Mouse (Mus musculus) layer of hippocampus, adult 9-11 months (tissue): ENCODE data around the gene C1qbp.

Experiments
- DNase-seq: peaks from one replicate; pipeline ENCODE4 v3.0.0; 2022

Gene C1qbp

DNA sequence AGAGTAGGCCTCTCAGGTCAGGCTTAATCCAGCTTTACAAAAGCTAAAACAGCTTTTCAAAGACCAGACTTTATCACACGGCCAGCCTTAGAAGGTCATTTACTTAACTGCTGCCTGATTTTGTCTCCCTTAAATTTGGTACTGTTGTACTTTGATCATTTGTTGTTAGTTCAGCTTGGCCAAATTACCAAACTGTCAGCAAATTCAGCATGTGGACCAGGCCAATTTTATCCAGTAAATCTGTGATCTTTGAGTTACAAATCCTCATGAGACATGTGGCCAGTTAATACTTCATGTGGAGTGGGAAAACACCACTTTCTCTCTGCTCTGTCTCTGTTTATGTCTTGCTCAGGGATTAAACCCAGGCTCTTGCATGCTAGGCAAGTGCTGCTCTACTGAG is 10.2 kb downstream of the C1qbp start:
- DNase-seq, result no peak

DNA sequence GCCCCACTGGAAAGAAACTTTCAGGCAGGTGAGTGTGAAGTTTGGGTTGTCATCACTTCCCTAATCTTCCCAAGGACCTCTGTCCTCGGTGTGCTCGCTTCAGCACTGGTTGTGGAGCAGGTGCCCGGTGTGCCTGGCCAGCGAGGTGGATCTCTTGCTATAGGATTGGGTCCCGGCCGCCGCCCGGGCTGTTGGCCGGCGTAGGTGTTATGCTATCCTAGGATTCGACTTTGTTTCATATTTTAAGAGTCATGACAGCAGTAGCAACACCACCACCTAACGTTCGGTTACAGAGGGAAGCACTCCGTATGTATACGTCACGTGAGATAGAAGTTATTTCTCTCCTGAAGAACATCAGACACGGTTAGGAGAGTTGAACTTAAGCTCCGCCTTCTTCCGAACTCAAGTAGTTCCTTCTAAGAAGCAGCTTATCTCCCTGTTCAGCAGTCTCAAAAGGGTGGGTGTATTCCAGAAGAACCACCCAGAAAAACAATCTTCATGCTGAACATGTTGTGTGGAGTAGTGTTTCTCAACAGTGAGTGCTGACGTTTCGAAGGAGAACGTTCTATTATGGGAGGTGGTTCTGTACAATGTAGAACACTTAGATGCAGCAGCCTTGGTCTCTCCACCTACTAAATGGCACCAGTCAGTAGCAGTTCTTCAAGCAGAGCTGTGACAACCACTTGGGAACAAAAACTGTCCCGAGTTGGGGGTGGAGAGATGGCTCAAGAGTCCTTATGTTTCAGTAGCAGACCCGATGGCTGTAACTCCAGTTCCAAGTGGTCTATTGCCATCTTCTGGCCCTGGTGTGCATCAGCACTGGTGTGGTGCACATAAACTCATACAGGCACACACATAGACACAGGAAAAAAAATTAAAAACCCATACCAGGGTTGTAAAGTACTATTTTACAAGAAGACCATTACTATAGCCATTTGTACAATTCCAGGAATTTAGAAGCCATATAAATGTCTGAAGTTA is 12.0 kb downstream of the C1qbp start:
- DNase-seq, result no peak

DNA sequence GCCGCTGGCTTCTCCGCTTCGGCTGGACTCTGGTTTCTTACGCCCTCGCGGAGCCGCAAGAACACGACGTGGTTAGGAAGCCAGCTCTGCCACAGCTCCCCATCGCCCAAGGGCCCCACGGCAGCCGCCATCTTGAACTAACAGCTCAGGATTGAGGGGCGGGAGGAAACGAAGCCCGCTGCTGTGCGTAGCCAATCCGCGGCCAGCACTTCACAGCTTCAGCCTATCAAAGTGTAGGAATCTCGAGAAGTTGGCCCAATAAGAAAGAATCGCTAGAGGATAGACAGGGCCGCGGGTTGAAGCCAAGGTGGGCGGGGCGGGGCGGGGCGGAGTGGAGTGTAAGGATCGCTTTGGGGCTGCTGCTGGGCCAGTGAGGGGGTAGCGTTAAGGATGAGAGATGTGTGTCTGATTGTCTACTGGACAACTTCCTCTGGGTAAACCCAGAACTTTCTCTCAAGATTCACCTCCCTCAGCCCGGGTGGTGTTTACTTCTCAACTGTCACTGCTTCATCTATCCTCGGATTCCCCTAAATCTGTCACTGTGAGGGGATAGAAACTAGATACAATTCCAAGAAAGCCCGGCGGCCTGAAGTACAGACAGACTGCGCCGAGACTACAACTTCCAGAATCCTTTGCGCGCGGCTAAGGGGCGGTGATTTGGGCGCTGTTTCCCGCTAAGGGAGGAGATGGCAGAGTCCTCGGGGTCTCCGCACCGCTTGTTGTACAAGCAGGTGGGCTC is 12.8 kb downstream of the C1qbp start, which contains the start of the genes Nup88 and Rpain:
TSS of gene Nup88 (minus strand) at position 153 of the 739 bp plus-strand sequence.
TSS of gene Rpain (plus strand) at position 393 of the 739 bp plus-strand sequence.
- peak; percentile 96 for DNase-seq

DNA sequence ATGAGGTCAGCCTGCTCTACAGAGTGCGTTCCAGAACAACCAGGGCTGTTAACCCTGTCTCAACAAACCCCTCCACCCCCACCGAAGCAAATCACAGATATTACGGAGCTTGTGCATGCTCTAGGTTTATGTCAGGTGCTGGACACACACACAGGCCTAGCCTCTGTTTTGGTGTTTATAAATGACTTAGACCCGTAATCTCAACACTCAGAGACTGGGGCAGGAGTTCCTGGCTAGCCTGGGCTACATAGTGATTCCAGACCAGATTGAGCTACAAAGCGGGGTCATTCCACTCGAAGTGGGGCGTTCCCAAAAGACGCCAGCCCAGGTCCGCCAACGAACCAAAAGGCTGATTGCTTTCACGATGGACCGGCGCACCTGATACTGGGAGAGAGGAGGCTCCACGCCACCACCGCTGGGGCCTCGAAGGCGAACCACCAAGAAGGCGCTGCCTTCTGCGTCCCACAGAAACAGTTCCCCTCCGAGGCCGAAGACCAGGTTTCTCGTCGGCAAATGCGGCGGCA is 13.5 kb downstream of the C1qbp start:
- DNase-seq, result no peak

DNA sequence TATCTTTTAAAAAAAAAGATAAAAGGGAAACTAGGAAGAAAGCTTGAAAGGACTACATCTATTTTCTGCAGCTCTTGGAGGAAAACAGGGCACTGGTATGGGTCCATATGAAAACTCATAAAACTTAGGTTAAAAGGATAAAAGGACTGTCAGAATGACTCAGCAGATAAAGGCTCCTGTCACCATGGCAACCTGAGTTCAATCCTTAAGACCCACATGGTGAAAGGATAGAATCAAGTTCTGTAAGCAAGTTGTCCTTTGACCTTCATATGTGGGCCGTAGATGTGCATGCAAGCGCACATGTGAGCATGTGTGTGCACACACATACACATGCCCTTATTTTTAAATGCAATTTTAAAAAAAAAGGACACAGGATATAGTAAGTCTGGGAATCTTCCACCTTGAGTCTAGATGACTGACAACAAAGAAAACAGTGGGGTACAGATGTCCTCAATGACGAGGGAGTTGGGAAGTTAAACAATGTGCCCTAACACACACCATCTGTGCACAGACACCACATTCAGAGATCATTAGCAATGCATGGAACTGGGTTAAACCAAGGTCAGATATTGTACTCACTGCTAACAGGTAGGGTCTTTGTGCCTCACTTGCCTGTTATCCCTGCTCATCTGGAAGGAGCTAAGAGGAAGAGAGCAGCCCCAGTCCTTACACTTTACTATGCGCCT is 18.5 kb downstream of the C1qbp start:
- DNase-seq, result no peak

DNA sequence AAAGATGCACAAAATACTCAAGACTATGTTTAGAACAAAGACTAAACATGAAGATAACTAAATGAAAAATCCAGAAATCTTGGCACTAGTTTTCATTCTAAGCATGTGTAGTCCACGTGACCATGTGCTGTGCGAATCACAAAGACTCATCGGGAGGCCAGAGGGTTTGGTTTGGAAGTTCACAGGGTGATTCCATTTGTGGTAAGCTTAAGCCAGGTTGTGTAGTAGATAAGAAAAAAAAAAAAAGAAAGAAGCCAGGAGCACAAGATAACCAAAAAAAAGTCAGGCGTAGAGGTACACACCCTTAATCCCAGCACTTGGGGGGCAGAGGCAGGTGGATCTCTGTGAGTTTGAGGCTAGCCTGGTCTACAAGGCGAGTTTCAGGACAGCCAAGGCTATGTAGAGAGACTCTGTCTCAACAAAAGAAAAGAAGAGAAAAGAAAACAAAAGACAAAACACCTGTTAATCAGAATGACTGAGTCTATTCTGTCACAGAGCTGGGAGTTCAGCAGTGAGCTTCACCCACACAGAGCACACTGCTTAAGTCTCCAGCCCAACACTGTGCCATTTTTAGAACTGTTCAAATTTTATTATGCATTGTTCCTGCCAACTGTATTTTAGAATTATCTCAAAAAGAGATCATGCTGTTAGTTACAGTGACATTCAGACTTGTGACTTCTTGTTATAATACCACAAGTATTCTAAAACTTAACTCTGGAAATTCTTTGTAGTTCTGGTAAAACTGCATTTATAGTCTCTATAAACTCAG is 21.9 kb downstream of the C1qbp start:
- no peak for DNase-seq

DNA sequence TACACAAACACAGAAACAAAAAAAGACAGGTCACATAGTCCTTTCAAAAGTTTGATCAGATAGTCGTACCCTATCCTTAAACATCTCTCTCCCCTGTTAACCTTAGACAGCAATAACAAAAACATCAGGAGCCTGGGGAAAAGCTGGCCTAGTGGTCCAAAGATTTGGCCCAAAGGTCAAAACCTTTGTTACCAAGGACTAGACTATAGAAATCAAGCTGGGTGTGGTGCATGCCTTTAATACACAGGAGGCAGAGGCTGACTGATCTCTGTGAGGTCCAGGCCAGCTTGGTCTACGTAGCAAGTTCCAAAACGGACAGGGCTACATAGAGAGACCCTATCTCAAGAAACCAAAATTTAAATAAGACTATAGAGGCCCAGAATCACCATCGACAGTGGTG is 28.1 kb downstream of the C1qbp start:
- DNase-seq, result no peak

DNA sequence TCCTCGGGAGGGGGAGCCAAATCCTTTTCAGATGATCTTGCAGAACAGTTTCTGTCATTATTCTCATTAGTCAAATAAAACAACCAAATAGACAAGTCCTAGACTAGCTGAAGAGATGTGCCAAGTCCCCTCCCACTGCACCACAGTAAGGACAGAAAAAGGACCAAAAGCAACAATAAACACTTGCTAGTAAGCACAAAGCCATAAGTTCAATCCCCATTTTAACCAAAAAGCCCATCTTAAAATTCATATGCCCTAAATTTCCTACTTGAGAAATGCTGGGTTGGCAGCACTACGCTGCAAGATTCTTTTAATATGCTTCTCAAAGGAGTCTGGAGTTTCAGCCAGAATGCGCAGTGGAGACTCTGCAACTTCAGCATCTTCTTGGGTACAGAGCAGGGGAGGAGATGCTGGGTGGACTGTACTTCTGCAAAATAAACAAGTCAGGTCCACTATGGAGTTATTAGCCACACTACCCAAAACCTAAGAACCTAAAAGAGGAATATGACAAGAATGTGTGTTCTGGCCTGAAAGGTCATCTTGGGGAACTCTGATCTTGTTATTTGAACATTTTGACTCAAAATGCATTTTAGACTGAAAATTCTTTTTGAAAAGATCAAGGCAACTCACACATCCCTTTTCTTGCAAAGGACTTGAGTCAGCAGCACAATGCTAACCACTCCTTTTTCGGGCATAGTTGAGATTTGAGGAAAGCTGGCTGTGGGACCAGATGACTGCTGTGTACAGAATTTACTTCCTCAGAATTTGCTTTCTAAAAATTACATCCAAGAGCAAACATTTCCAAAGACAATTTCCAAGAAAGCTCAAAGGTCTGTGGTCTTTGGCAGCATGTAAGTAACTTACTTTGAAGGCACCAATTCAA is 37.6 kb downstream of the C1qbp start:
- DNase-seq, result no peak

DNA sequence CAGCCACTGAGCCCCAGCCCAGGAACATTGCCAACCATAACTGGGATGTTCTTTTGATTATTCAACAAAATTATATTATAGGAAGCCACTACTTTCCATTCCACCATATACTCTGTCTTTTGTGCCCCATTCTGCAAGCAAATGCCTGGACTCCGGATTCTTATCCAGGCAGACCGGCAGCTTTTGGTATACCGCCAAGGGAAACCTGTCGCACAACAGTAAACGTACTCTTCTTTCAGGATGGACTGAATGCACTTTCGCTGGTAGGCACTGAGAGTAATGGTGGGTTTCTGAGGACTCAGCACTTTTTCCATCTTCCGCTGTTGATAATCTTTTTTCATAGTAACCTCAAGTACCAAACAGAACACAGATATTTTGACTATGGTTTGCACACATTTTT is 39.2 kb downstream of the C1qbp start:
- no peak for DNase-seq

DNA sequence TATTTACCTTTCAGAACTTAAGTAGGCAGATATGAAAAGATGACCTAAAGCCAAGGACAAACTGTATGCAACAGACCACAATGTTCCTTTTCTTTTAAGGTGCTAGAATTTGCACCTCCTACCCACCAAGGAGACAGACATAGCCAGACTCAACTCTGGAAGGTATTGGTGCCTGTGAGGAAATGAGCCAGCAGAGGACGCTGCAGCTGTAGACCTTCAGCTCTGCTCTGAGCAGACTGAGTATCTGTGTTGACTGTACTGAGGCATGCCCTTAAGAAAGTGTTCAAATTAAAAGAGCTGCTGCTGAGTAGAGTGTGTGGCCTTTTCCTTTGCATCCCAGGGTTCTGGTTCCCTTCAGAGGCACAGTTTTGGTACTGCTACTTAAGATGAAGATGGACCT is 40.2 kb downstream of the C1qbp start:
- DNase-seq, result no peak

DNA sequence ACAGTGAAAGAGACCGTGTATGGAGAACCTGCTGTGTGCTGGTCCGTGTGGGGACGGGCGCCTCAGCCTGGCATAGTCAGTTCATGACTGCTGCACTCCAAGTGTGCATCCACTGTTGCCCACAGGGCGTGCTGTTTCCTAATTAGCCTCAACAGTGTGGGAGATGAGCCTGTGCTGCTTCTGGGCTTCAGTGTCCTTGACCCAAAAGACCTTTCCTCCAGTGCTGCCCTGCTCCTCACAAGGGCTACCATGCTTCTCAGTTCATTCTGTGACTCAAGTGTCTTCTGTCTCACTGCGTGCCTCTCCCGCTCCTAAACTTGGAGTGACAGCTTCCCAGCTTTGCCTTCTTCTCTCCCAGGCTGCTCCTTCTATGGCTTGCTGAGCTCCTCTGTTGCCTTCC is 47.5 kb downstream of the C1qbp start:
- no peak for DNase-seq

DNA sequence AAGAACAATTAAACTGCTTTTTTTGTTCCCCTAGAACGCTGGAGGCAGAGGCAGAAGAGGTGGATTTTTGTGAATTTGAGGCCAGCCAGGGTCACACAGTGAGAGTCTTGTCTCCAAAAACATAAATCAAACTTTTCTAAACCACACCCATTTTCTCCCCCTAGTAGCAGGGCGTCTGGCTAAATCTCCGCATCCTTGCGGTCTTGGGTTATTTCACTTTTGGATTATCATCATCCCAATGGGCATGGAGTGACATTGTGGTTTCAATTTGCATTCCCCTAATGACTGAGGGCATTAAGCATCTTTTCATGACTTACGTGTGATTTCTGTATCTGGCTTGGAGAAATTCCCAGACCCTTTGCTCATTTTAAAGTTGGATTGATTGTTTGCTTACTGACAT is 51.4 kb downstream of the C1qbp start:
- DNase-seq, result no peak
